Mouse (Mus musculus) CH12.LX (cell line): ENCODE measurements around the gene Cep295nl.

Source experiments
- CTCF ChIP-seq, 2 experiments: IDR thresholded peaks in 1 of 2; conservative IDR thresholded peaks in 1 of 2; 2 replicates each; pipeline ENCODE4 v1.5.1; 2011 to 2012; ENCODE audit warnings: low read depth in 2 of 2, low read length in 2 of 2, improper control_type of control experiment in 1 of 2, inconsistent platforms in 1 of 2, mild to moderate bottlenecking in 1 of 2, moderate library complexity in 1 of 2
- ETS1 ChIP-seq: conservative IDR thresholded peaks from 2 replicates; pipeline ENCODE4 v1.6.1; 2012; ENCODE audit warnings: low read depth, mild to moderate bottlenecking, inconsistent platforms, low read length, improper control_type of control experiment, moderate library complexity
- MAFK ChIP-seq: IDR thresholded peaks from 2 replicates; pipeline ENCODE4 v1.6.1; 2011; ENCODE audit warnings: low read length, improper control_type of control experiment; ENCODE audit not compliant: insufficient replicate concordance
- RCOR1 ChIP-seq: conservative IDR thresholded peaks from 2 replicates; pipeline ENCODE4 v1.6.1; 2012; ENCODE audit warnings: low read depth, mild to moderate bottlenecking, inconsistent platforms, low read length, improper control_type of control experiment
- TCF12 ChIP-seq: IDR thresholded peaks from 2 replicates; pipeline ENCODE4 v1.6.1; 2014; ENCODE audit warnings: low read depth, mild to moderate bottlenecking, inconsistent platforms, low read length, improper control_type of control experiment
- ZMIZ1 ChIP-seq: IDR thresholded peaks from 2 replicates; pipeline ENCODE4 v1.6.1; 2012; ENCODE audit warnings: low read depth, mild to moderate bottlenecking, inconsistent platforms, low read length, improper control_type of control experiment

DNA sequence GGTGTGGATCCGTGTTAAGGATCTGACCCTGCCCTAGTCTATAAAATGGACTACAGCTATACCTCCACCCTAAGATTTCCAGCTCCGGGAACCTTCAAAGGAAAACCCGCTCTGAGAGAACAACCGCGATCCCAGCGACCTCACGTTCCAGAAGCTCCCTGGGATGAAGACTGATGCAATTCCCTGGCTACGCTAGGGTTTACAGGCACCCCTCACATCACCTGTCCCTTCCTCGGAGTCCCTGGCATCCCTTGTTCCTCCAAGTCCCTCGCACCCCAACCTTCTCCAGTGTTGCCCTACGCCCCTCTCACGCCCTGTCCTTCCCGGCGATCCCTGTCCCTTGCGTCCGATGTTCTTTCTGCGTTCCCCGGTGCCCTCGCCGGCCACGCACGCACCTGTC lies 52.7 kb downstream of the Cep295nl start:
- TF ChIP-seq ZMIZ1, result no peak
- no peak for TF ChIP-seq CTCF (conservative IDR thresholded peaks at IDR 0.05 in 1 of 2, IDR thresholded peaks at IDR 0.05 in 1 of 2; ENCODE audit: low read depth in 2 of 2, low read length in 2 of 2)
- TF ChIP-seq RCOR1, result no peak
- no peak for TF ChIP-seq MAFK
- no peak for TF ChIP-seq TCF12
- no peak for TF ChIP-seq ETS1
